Mouse (Mus musculus): ENCODE measurements around the gene Nfe2l2.

GRCm38 (mm10) chr2:75670446-75671336 lies 33.8 kb downstream of the Nfe2l2 start:
- TF ChIP-seq CTCF (IDR thresholded peaks at IDR 0.05; ENCODE audit: extremely low read depth, insufficient read depth, insufficient read length, insufficient replicate concordance) = no peak
- no peak for TF ChIP-seq POLR2A (IDR thresholded peaks at IDR 0.05; ENCODE audit: low read depth, low read length)
